Mouse (Mus musculus) hindbrain, embryonic 13.5 days (tissue): ENCODE data around the gene Asb1. TPM values are rescaled to one million over a fixed set of nuclear protein-coding genes. Genes with fewer than 3 reads are reported as not detected.

Source experiments
- ATAC-seq: fragments of 200-750 bp; cut with Nextera tagmentation; 2 replicates; pipeline ENCODE4 v1.8.0; 2017; ENCODE audit warnings: moderate TSS enrichment; ENCODE audit not compliant: low FRiP score
- H3K27ac ChIP-seq: fragments of 300-500 bp; sonication (generic); 2 replicates; pipeline ENCODE4 v1.5.1; 2015; ENCODE audit warnings: inconsistent platforms, mild to moderate bottlenecking, moderate library complexity
- H3K27me3 ChIP-seq: fragments of 300-500 bp; sonication (generic); 2 replicates; pipeline ENCODE4 v1.6.1; 2015; ENCODE audit warnings: mild to moderate bottlenecking, inconsistent platforms
- H3K36me3 ChIP-seq: fragments of 300-500 bp; sonication (generic); 2 replicates; pipeline ENCODE4 v1.6.1; 2015; ENCODE audit warnings: mild to moderate bottlenecking, inconsistent platforms
- H3K4me1 ChIP-seq: fragments of 300-500 bp; sonication (generic); replicated peaks from 2 replicates; pipeline ENCODE4 v1.6.1; 2015; ENCODE audit warnings: inconsistent platforms
- H3K4me2 ChIP-seq: fragments of 300-500 bp; sonication (generic); 2 replicates; pipeline ENCODE4 v1.6.1; 2015; ENCODE audit warnings: inconsistent platforms, mild to moderate bottlenecking, moderate library complexity
- H3K4me3 ChIP-seq: fragments of 300-500 bp; sonication (generic); 2 replicates; pipeline ENCODE4 v1.5.1; 2015; ENCODE audit warnings: mild to moderate bottlenecking, inconsistent platforms
- H3K9ac ChIP-seq: fragments of 300-500 bp; sonication (generic); 2 replicates; pipeline ENCODE4 v1.6.1; 2015; ENCODE audit warnings: mild to moderate bottlenecking, inconsistent platforms
- H3K9me3 ChIP-seq: fragments of 300-500 bp; sonication (generic); 2 replicates; pipeline ENCODE4 v1.6.1; 2016; ENCODE audit warnings: inconsistent platforms
- WGBS: fragments of 180-500 bp; shearing (Covaris S2); methylation state at CpG from one replicate; pipeline ENCODE4 v1.1.7; 2015; 5-methylcytosine and 5-hydroxymethylcytosine counted together
- polyA plus RNA-seq: library from polyadenylated mRNA; unstranded; fragments of >200 nt; fragmentation: Nextera tagmentation; extraction: Ambion mirVana; gene quantifications from 2 replicates; pipeline ENCODE4 v1.2.1, GENCODE M21; 2015

The Asb1 gene
- polyA plus RNA-seq, 1 experiment from 2014 or later = 10.9 TPM

- H3K4me2 ChIP-seq = no peak overlapping the region
- peaks cover 61% of the 10 kb centered on the region for H3K36me3 ChIP-seq
- H3K27ac ChIP-seq = no peak overlapping the region
- ATAC-seq = no peak
- 70% methylated on average over 2 of the region's 2 CpGs for WGBS
- H3K4me1 ChIP-seq = no peaks in the 10 kb centered on the region
- no peaks in the 10 kb centered on the region for H3K9me3 ChIP-seq
- no peak overlapping the region for H3K4me3 ChIP-seq
- no peak overlapping the region for H3K9ac ChIP-seq
- H3K27me3 ChIP-seq = no peaks in the 10 kb centered on the region
These were observed 16.8 kb downstream of the Asb1 start for GRCm38 (mm10) chr1:91557099-91557498.

- Histone ChIP-seq H3K36me3 (peaks cover 22% of the 10 kb centered on the region), H3K4me3 (no peak overlapping the region), H3K4me2 (no peak overlapping the region), H3K4me1 (no peaks in the 10 kb centered on the region), H3K27me3 (no peaks in the 10 kb centered on the region), H3K9me3 (no peaks in the 10 kb centered on the region), H3K27ac (no peak overlapping the region), H3K9ac (no peak overlapping the region)
- ATAC-seq = no peak
- WGBS = 94% methylated on average over 6 of the region's 6 CpGs
These were observed 20.9 kb downstream of the Asb1 start for GRCm38 (mm10) chr1:91561226-91561625.

- WGBS = 90% methylated on average over 4 of the region's 4 CpGs
- H3K9ac ChIP-seq = no peak overlapping the region
- no peak overlapping the region for H3K4me2 ChIP-seq
- H3K27ac ChIP-seq = no peak overlapping the region
- peaks cover 8% of the 10 kb centered on the region; the same call in 1 of the 2 replicates for H3K36me3 ChIP-seq
- H3K4me3 ChIP-seq = no peak overlapping the region
- H3K27me3 ChIP-seq = no peaks in the 10 kb centered on the region
- H3K4me1 ChIP-seq = no peaks in the 10 kb centered on the region
- no peak for ATAC-seq
- no peaks in the 10 kb centered on the region for H3K9me3 ChIP-seq
These were observed 22.7 kb downstream of the Asb1 start for GRCm38 (mm10) chr1:91562977-91563590.

GRCm38 (mm10) chr1:91564004-91564403, 23.7 kb downstream of the Asb1 start:
- no peak overlapping the region for H3K4me3 ChIP-seq
- no peak overlapping the region for H3K9ac ChIP-seq
- 79% methylated on average over 3 of the region's 3 CpGs for WGBS
- no peaks in the 10 kb centered on the region for H3K27me3 ChIP-seq
- no peak for ATAC-seq
- H3K9me3 ChIP-seq = no peaks in the 10 kb centered on the region
- peaks cover 2% of the 10 kb centered on the region; the same call in 1 of the 2 replicates for H3K36me3 ChIP-seq
- no peak overlapping the region for H3K27ac ChIP-seq
- H3K4me2 ChIP-seq = no peak overlapping the region
- H3K4me1 ChIP-seq = no peaks in the 10 kb centered on the region

GRCm38 (mm10) chr1:91564598-91564997, 24.3 kb downstream of the Asb1 start:
- Histone ChIP-seq H3K36me3 (peaks cover 2% of the 10 kb centered on the region; the same call in 1 of the 2 replicates), H3K4me3 (no peak overlapping the region), H3K4me2 (no peak overlapping the region), H3K4me1 (no peaks in the 10 kb centered on the region), H3K9me3 (no peaks in the 10 kb centered on the region), H3K27ac (no peak overlapping the region), H3K27me3 (no peaks in the 10 kb centered on the region), H3K9ac (no peak overlapping the region)
- 73% methylated on average over 6 of the region's 6 CpGs for WGBS
- no peak for ATAC-seq

GRCm38 (mm10) chr1:91567269-91567668, 26.9 kb downstream of the Asb1 start:
- ATAC-seq = no peak
- no peak overlapping the region for H3K27ac ChIP-seq
- H3K27me3 ChIP-seq = no peaks in the 10 kb centered on the region
- no peak overlapping the region for H3K9ac ChIP-seq
- no peaks in the 10 kb centered on the region for H3K4me1 ChIP-seq
- no peak overlapping the region for H3K4me2 ChIP-seq
- H3K9me3 ChIP-seq = no peaks in the 10 kb centered on the region
- no peaks in the 10 kb centered on the region for H3K36me3 ChIP-seq
- 92% methylated on average over 2 of the region's 2 CpGs for WGBS
- H3K4me3 ChIP-seq = no peak overlapping the region

GRCm38 (mm10) chr1:91572458-91572857, 32.1 kb downstream of the Asb1 start:
- WGBS = 88% methylated on average over 10 of the region's 10 CpGs
- Histone ChIP-seq H3K27me3 (no peaks in the 10 kb centered on the region), H3K4me2 (no peak overlapping the region), H3K4me1 (no peaks in the 10 kb centered on the region), H3K36me3 (no peaks in the 10 kb centered on the region), H3K9me3 (no peaks in the 10 kb centered on the region), H3K27ac (no peak overlapping the region), H3K9ac (no peak overlapping the region), H3K4me3 (no peak overlapping the region)
- no peak for ATAC-seq

- H3K27me3 ChIP-seq = no peaks in the 10 kb centered on the region
- no peak overlapping the region for H3K9ac ChIP-seq
- 69% methylated on average over 3 of the region's 3 CpGs for whole genome bisulfite sequencing
- no peaks in the 10 kb centered on the region for H3K9me3 ChIP-seq
- no peak overlapping the region for H3K4me2 ChIP-seq
- no peak overlapping the region for H3K4me3 ChIP-seq
- no peaks in the 10 kb centered on the region for H3K4me1 ChIP-seq
- no peak for ATAC-seq
- no peaks in the 10 kb centered on the region for H3K36me3 ChIP-seq
- H3K27ac ChIP-seq = no peak overlapping the region
These were observed 33.9 kb downstream of the Asb1 start for GRCm38 (mm10) chr1:91574208-91574607.

- ATAC-seq = no peak
- H3K4me1 ChIP-seq = no peaks in the 10 kb centered on the region
- no peak overlapping the region for H3K4me2 ChIP-seq
- WGBS = 78% methylated on average over 7 of the region's 7 CpGs
- H3K36me3 ChIP-seq = no peaks in the 10 kb centered on the region
- H3K9me3 ChIP-seq = no peaks in the 10 kb centered on the region
- no peaks in the 10 kb centered on the region for H3K27me3 ChIP-seq
- no peak overlapping the region for H3K9ac ChIP-seq
- no peak overlapping the region for H3K4me3 ChIP-seq
- no peak overlapping the region for H3K27ac ChIP-seq
These were observed 37.7 kb downstream of the Asb1 start for GRCm38 (mm10) chr1:91577883-91578517.

GRCm38 (mm10) chr1:91580503-91580902, 40.2 kb downstream of the Asb1 start:
- no peaks in the 10 kb centered on the region for H3K9me3 ChIP-seq
- no peak overlapping the region for H3K9ac ChIP-seq
- no peak overlapping the region for H3K4me2 ChIP-seq
- no peaks in the 10 kb centered on the region for H3K36me3 ChIP-seq
- H3K27ac ChIP-seq = no peak overlapping the region
- no peak overlapping the region for H3K4me3 ChIP-seq
- WGBS = 88% methylated on average over 2 of the region's 2 CpGs
- no peak for ATAC-seq
- H3K27me3 ChIP-seq = no peaks in the 10 kb centered on the region
- no peaks in the 10 kb centered on the region; the same call in 1 of the 2 replicates for H3K4me1 ChIP-seq

GRCm38 (mm10) chr1:91581206-91581605, 40.9 kb downstream of the Asb1 start:
- no peaks in the 10 kb centered on the region for H3K27me3 ChIP-seq
- H3K9ac ChIP-seq = no peak overlapping the region
- no peaks in the 10 kb centered on the region; the same call in 1 of the 2 replicates for H3K4me1 ChIP-seq
- no peak overlapping the region for H3K27ac ChIP-seq
- ATAC-seq = no peak
- no peak overlapping the region for H3K4me3 ChIP-seq
- 89% methylated on average over 2 of the region's 2 CpGs for WGBS
- H3K4me2 ChIP-seq = no peak overlapping the region
- H3K9me3 ChIP-seq = no peaks in the 10 kb centered on the region
- H3K36me3 ChIP-seq = no peaks in the 10 kb centered on the region

- Histone ChIP-seq H3K36me3 (no peaks in the 10 kb centered on the region), H3K4me3 (no peak overlapping the region), H3K9ac (no peak overlapping the region), H3K4me2 (no peak overlapping the region), H3K27ac (no peak overlapping the region), H3K4me1 (no peaks in the 10 kb centered on the region; the same call in 1 of the 2 replicates), H3K9me3 (no peaks in the 10 kb centered on the region), H3K27me3 (no peaks in the 10 kb centered on the region)
- no peak for ATAC-seq
- WGBS = 85% methylated on average over 17 of the region's 17 CpGs
These were observed 44.9 kb downstream of the Asb1 start for GRCm38 (mm10) chr1:91584969-91585835.
